Mouse (Mus musculus): ENCODE data around the gene Tanc2.

The Tanc2 gene

GRCm38 (mm10) chr11:105845901-105846300 lies 256.1 kb downstream of the Tanc2 start:
- no peak for DNase-seq

DNA sequence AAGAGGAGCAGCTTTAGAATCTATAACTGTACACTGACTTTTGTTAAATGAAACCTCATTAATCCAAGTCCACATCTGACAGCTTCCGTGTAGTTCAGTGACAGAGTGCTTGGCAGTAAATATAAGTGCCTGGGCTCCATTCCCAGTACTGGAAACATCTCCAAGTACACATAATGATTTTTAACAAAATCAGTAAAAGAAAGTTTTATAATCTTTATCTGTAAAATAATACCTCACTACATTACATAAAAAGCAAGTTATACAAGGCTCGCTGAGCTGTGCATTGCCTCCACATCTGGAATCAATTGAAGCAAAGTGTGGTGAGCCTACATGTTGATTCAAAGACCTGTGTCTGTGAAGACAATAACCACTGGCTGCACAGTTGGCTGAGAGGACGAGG lies 265.7 kb downstream of the Tanc2 start:
- no peak for DNase-seq

- DNase-seq: no peak
Measured at GRCm38 (mm10) chr11:105858063-105858462, 268.3 kb downstream of the Tanc2 start.

DNA sequence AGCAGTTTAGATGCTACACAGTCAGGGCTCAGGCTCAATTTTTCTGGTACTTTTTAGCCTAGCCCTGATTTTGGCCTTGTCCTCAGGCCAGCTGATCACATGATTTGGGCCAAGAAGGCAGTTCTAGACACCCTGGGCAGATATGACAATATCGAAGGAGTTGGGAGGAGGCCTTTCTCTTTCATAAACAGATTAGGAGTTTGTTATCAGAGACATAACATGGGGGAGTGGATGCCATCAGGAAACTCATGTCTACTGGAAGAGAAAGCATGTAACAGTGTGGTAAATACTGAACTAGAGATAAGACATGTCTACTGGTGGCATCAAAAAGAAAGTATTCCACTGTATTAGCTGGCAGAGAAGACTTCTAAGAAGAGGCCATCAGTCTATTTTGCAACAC lies 295.8 kb downstream of the Tanc2 start:
- DNase-seq: no peak

GRCm38 (mm10) chr11:105887281-105887680 lies 297.5 kb downstream of the Tanc2 start:
- DNase-seq: no peak

DNA sequence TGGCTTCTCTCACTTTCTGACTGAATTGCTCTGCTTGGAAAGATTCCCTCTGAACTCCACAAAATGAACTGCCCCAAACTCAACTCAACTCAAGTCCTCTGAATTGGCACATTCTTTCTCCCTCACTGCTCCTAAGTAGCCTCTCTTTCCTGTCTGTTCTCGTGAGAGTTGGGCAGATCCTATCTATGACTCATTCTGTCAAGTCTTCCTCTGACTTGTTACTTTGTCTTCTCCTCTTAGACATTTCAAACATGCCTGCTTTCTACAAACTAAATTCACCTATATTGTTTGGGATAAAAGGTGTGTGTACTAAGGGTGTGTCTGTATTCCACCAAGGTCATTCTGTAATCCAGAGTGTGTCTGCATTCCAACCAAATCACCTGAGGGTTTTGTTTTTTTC lies 309.4 kb downstream of the Tanc2 start:
- DNase-seq: no peak

GRCm38 (mm10) chr11:105901501-105901900 lies 311.7 kb downstream of the Tanc2 start:
- DNase-seq: no peak

- peak; percentile 49 for DNase-seq
Measured at GRCm38 (mm10) chr11:105902956-105903355, 313.2 kb downstream of the Tanc2 start.

DNA sequence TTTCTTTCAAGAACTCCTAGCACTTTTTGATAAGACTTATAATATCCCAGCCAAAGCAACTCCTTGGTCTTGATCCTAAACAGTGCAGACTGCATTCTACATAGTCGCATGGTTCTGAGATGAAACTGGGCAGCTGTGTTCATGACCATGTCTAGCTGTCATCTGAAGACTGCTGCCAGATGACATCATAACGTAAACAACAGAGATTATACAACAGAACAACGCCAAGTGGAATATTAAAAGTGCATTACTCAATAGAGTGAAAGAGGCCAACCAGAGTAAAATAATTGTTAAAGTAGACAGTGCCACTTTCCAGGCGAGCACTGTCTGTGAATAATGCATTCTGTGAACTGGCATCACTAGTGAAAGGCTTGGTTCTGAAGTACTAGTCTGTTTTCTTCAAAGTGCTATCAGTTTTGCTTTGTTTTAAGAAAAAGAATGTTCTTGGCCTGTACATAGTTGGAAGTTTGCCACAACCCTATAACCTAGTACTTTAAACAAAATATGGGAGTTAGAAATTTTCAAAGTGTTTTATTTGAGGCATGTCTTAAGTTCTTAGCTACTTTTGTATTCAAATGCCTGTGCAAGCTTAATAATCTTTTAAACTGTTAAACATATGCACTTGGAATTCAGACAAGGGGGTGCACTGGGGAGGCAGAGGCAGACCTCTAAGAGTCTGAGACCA lies 315.9 kb downstream of the Tanc2 start:
- peak; percentile 41 for DNase-seq

GRCm38 (mm10) chr11:105907381-105907780 lies 317.6 kb downstream of the Tanc2 start:
- DNase-seq: no peak

DNA sequence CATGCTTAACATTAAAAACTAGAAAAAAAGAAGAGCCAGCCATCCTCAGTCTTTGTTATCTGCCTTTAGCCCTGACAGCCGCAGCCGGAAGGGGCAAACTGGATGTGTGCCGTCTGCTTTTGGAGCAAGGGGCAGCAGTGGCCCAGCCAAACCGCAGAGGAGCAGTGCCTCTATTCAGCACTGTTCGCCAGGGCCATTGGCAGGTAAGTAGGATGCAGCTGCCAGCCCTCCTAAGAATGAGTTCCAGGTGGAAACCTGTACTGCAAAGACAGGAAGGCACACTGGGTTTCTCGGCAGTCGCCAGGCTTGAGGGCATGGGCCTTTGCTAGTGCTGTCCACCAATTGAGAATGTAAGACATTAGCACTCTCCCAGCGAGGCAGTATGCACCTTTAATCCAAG lies 319.1 kb downstream of the Tanc2 start:
- no peak for DNase-seq

DNA sequence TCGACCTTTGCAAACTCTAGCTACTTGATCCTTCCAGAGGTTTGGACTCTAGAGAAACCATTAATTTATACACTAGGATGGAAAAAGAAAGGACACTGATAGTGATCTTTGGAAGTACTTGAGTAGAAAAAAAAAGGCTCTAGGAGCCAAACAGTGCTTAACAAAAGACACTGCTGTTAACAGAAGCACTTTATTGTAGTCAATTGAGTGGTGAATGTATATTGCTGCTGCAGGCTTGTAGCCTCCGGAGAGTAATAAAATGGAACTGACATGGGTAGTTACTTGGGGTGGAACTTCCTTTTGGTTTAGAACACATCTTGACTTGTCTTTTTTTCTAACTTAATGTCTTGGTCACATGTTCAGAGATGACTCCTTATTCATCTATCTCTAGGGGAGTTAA lies 319.8 kb downstream of the Tanc2 start:
- no peak for DNase-seq

DNA sequence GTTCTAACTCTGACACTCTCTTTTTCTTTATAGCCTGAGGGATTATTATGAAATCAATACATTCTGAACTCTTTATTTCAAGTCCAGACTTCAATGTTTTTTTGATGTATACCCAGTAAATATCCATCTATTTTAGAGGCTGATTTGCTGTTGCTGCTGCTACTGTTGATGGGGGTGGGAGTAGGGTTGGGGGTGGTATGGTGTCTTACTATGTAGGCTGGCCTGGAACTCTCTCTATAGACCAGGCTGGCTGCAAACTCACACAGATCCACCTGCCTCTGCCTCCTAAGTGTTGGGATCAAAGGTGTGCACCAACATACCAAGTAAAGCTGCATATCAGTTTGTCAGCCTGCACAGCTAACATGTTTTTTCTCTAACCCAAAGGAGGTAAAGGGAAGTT lies 321.4 kb downstream of the Tanc2 start:
- no peak for DNase-seq

DNA sequence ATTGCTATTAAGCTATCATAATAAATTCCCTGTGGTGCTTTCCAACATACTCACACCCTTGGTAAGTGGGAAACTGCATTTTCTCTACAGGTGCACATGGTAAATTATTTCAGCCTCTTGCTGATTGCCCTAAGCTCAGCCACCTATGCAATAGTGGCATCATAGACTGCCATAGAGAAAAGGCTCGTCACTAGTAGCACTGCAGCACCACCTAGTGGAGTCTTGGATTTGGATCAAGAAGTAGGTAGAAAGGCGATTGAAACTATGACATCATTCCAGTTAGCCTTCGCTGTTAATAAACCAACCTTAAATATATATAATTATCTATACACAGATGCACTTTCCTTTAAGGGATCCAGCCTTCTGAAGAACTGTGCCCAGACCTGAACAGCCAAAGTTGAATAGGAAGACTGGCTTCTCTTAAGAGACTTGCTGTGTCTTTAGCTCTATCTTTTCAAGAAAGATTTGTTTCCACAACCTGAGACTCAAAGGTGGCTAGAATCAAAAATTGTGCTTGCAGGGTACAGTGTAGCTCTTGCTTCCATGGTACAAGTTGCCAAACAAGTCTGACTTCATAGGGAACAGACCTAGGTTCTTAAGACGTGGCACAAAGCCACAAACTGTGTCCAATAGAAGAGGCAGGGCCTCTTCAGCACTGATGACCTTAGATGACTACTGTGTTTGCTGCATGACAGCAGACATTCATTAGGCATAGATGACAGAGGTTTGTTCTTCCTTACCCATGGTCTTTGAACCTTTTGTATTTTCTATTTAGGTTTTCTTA lies 322.0 kb downstream of the Tanc2 start:
- peak; percentile 89 for DNase-seq

GRCm38 (mm10) chr11:105913580-105913979 lies 323.8 kb downstream of the Tanc2 start:
- DNase-seq: no peak

- no peak for DNase-seq
Measured at GRCm38 (mm10) chr11:105920098-105920785, 330.5 kb downstream of the Tanc2 start.

- DNase-seq: no peak
Measured at GRCm38 (mm10) chr11:105920836-105921235, 331.1 kb downstream of the Tanc2 start.

- no peak for DNase-seq
Measured at GRCm38 (mm10) chr11:105921275-105921674, 331.5 kb downstream of the Tanc2 start.

- DNase-seq: no peak
Measured at GRCm38 (mm10) chr11:105922769-105923663, 333.2 kb downstream of the Tanc2 start.

DNA sequence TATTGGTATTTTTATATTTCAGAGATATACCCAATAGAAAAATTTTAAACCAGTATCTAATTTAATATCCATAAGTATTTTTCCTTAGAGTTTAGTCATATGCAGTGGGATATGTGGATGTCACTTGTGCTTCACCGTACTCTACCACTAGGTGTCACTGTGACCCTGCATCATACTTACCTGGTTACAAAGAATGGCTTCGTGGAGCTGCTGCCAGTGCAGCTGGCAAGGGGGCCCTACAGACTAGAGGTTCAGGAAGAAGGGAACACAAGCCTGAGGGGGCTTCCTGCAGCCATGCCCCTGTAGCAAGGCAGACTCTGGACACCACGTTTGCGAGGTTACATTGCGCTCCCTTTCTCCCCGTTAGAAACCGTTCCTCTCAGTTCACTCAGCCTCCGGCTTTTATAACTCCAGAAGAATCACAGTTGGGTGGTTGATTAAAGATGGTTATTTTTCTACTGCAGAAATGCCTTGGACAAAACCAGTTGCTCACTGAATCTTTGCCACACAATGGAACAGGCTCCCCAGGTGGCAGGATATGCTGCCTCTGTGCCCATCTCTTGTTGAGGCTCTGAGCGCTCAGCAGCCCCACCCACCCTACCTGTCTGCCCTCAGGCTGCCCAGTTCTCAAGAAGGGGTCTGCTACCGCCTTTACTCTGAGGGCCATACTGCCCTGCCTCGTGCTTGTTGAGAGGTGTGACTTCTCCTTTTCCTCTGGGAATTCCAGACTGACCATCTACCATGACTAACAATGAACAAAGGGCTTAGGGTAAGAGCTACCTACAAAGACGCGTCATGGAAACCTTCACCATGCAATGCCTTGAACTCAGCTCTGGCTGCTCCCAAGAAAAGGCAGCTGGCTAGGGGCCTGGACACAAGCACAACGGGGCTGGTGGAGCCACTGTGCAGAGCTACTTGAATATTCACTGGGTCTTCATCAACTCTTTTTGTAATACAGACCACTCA lies 337.6 kb downstream of the Tanc2 start:
- DNase-seq: peak; percentile 84

- no peak for DNase-seq
Measured at GRCm38 (mm10) chr11:105928171-105928570, 338.4 kb downstream of the Tanc2 start.

DNA sequence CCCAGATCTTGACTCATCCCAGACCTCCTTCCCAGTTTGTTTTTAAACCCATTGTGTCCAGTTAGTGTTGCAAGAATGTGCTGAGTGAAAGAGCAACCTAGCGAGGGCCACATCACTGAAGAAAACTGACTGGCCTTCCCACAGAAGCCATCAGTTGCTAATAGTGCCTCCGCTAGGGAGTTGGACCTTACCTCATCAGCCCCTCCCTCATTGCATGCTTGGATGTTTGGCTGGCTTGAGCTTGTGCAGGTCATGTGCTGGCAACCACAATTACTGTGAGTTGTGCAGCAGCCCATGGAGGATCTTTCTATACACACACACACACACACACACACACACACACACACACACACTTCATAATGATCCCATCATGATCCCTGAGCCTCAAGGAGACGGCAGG lies 341.6 kb downstream of the Tanc2 start:
- DNase-seq: no peak

All from lung, postnatal 14 days (tissue).